Mouse (Mus musculus) gastrocnemius, adult 18-20 months (tissue): ENCODE data around the gene Tmem131. TPM values are rescaled to one million over a fixed set of nuclear protein-coding genes. Genes with fewer than 3 reads are reported as not detected.

ENCODE experiments used
- DNase-seq: peaks from one replicate; pipeline ENCODE4 v3.0.0; 2021; ENCODE audit warnings: low spot score
- total RNA-seq, 2 experiments: library from RNA; stranded (reverse); gene quantifications; 2 replicates each; pipeline ENCODE4 v1.2.3; 2021

Tmem131 gene
- total RNA-seq, 2 experiments from 2014 or later = 29.1 to 32.1 TPM

- no peak for DNase-seq
Measured at GRCm38 (mm10) chr1:36786377-36786776, 157.1 kb downstream of the Tmem131 start.

GRCm38 (mm10) chr1:36785238-36785641 is 158.2 kb downstream of the Tmem131 start:
- DNase-seq = no peak

GRCm38 (mm10) chr1:36784365-36785134 is 158.9 kb downstream of the Tmem131 start:
- DNase-seq = peak; percentile 84

- no peak for DNase-seq
Measured at GRCm38 (mm10) chr1:36782476-36782875, 161.0 kb downstream of the Tmem131 start.

- no peak for DNase-seq
Measured at GRCm38 (mm10) chr1:36780793-36781192, 162.7 kb downstream of the Tmem131 start.

GRCm38 (mm10) chr1:36772198-36772934 is 171.1 kb downstream of the Tmem131 start:
- no peak for DNase-seq

- DNase-seq = no peak
Measured at GRCm38 (mm10) chr1:36770998-36771397, 172.5 kb downstream of the Tmem131 start.

- no peak for DNase-seq
Measured at GRCm38 (mm10) chr1:36769951-36770350, 173.5 kb downstream of the Tmem131 start.

- no peak for DNase-seq
Measured at GRCm38 (mm10) chr1:36768786-36769185, 174.7 kb downstream of the Tmem131 start.

GRCm38 (mm10) chr1:36767321-36767720 is 176.1 kb downstream of the Tmem131 start:
- DNase-seq = no peak

- no peak for DNase-seq
Measured at GRCm38 (mm10) chr1:36766431-36767205, 176.8 kb downstream of the Tmem131 start.

- no peak for DNase-seq
Measured at GRCm38 (mm10) chr1:36761568-36761967, 181.9 kb downstream of the Tmem131 start, which contains the start of gene Zap70. TSS of gene Zap70 (plus strand) at chr1:36761798.

- DNase-seq = no peak
Measured at GRCm38 (mm10) chr1:36761061-36761460, 182.4 kb downstream of the Tmem131 start.

- no peak for DNase-seq
Measured at GRCm38 (mm10) chr1:36760401-36760800, 183.1 kb downstream of the Tmem131 start.

GRCm38 (mm10) chr1:36759076-36759475 is 184.4 kb downstream of the Tmem131 start:
- no peak for DNase-seq

- DNase-seq = no peak
Measured at GRCm38 (mm10) chr1:36758553-36758952, 184.9 kb downstream of the Tmem131 start.

GRCm38 (mm10) chr1:36753932-36754675 is 189.4 kb downstream of the Tmem131 start:
- no peak for DNase-seq

- peak; percentile 14 for DNase-seq
Measured at GRCm38 (mm10) chr1:36746452-36746851, 197.0 kb downstream of the Tmem131 start.

- DNase-seq = no peak
Measured at GRCm38 (mm10) chr1:36745661-36746060, 197.8 kb downstream of the Tmem131 start.

- peak; percentile 57 for DNase-seq
Measured at GRCm38 (mm10) chr1:36744268-36744944, 199.1 kb downstream of the Tmem131 start.

- DNase-seq = no peak
Measured at GRCm38 (mm10) chr1:36743046-36743445, 200.4 kb downstream of the Tmem131 start.
